Comparison of ENCODE assay signal across 7 mouse cellular contexts in genomic region chr10:61285271-61285670, GRCm38 (mm10). TPM values are rescaled to one million over a fixed set of nuclear protein-coding genes. Genes with fewer than 3 reads are reported as not detected.
A peak's percentile ranks its signal among the peaks of the same experiment; 100 is the strongest.
DNase-seq lines count a peak whose midpoint lies in the region; ATAC-seq and TF ChIP-seq lines count a peak whose summit lies in the region.

No protein-coding gene starts in this region.

- H3K9ac ChIP-seq in kidney, postnatal 0 days (ENCODE audit: low read depth, low read length) = no peak overlapping the region

- no peak for ATAC-seq in kidney, postnatal 0 days (replicated peaks; ENCODE audit: low FRiP score, low read depth)

- no peak overlapping the region for H3K4me2 ChIP-seq in kidney, postnatal 0 days (ENCODE audit: low read length)

- no peaks in the 10 kb centered on the region for H3K27me3 ChIP-seq in kidney, postnatal 0 days (ENCODE audit: insufficient read depth, low read length)

- WGBS in kidney, postnatal 0 days = 39% methylated on average over 11 of the region's 11 CpGs

- peaks cover 11% of the 10 kb centered on the region; the same call in 1 of the 2 replicates for H3K4me1 ChIP-seq in kidney, postnatal 0 days (replicated peaks; ENCODE audit: insufficient read depth, low read length)

- H3K36me3 ChIP-seq in kidney, postnatal 0 days (ENCODE audit: insufficient read depth, low read length) = no peaks in the 10 kb centered on the region

- H3K9me3 ChIP-seq in kidney, postnatal 0 days (replicated peaks; ENCODE audit: low read length) = no peaks in the 10 kb centered on the region

- peak; percentile 54 for DNase-seq in urinary bladder, postnatal 14 days (ENCODE audit: low spot score)
- no peak for DNase-seq in urinary bladder, adult 2 months (ENCODE audit: low spot score)
- DNase-seq in gastrocnemius, adult 8-10 months (ENCODE audit: low spot score in 2 of 2) = peak; percentile 63 to 77
- DNase-seq in kidney, postnatal 0 days (ENCODE audit: low spot score) = peak; percentile 73
- no peak for DNase-seq in spleen, adult 12 weeks (ENCODE audit: low spot score)
- DNase-seq in thymus, postnatal 4 days = no peak
- DNase-seq in frontal cortex, postnatal 10 days (ENCODE audit: low spot score in 2 of 2) = no peak

- no peak overlapping the region for H3K4me3 ChIP-seq in kidney, postnatal 0 days (replicated peaks; ENCODE audit: low read depth, low read length)

- peak overlapping the region; percentile 51 for H3K27ac ChIP-seq in kidney, postnatal 0 days

- TF ChIP-seq CTCF in kidney, postnatal 0 days (IDR thresholded peaks at IDR 0.05; ENCODE audit: low read depth) = no peak

RNA-seq across cellular contexts. Expression of gene Adamts14, which starts 12.0 kb away (rescaled TPM):
- 1.3 and 1.9 TPM in 2 replicates for polyA plus RNA-seq in urinary bladder, adult 2 months (2012; rRNA removed)
- under 1 TPM; 0.31 to 0.58 (median 0.47) TPM for total RNA-seq in gastrocnemius, adult 8-10 months (2022)
- polyA plus RNA-seq in kidney, postnatal 0 days (2015; fragmentation: Nextera tagmentation; extraction: Ambion mirVana) = 0.71 and 0.89 TPM in 2 replicates

RNA-seq across cellular contexts. Expression of gene Prf1, which starts 12.4 kb away (rescaled TPM):
- polyA plus RNA-seq in urinary bladder, adult 2 months (2012; rRNA removed) = 0.74 and 0.94 TPM in 2 replicates
- not detected for total RNA-seq in gastrocnemius, adult 8-10 months (2022)
- polyA plus RNA-seq in kidney, postnatal 0 days (2015; fragmentation: Nextera tagmentation; extraction: Ambion mirVana) = 0.05 TPM in 1 of 2 replicates, not detected in the other

Comparison
In these comparisons a context has a peak if more than half of its experiments do, and no peak if none do; other contexts are left out.
1. DNase-seq: peak in urinary bladder, postnatal 14 days (single experiment), gastrocnemius, adult 8-10 months (2 of 2) and kidney, postnatal 0 days (single experiment); none in urinary bladder, adult 2 months (single experiment), spleen, adult 12 weeks (single experiment), thymus, postnatal 4 days (single experiment) and frontal cortex, postnatal 10 days (0 of 2).